Mouse (Mus musculus) liver, embryonic 14.5 days (tissue): ENCODE results near the gene Vav1. TPM values are rescaled to one million over a fixed set of nuclear protein-coding genes. Genes with fewer than 3 reads are reported as not detected.
A peak's percentile ranks its signal among the peaks of the same experiment; 100 is the strongest.

ENCODE experiments used
- ATAC-seq: fragments of 200-750 bp; cut with Nextera tagmentation; 2 replicates; pipeline ENCODE4 v1.8.0; 2017; ENCODE audit warnings: moderate number of reproducible peaks, mild to moderate bottlenecking, moderate library complexity; ENCODE audit not compliant: insufficient read depth
- DNase-seq, 3 experiments: peaks; one replicate each; pipeline ENCODE4 v3.0.0-alpha.2; 2012 to 2013; ENCODE audit warnings: low read depth in 3 of 3, low spot score in 3 of 3
- H3K27ac ChIP-seq: fragments of 300-500 bp; sonication (generic); 2 replicates; pipeline ENCODE4 v1.5.1; 2014; ENCODE audit warnings: moderate library complexity, mild to moderate bottlenecking, control low read depth, inconsistent platforms
- H3K27me3 ChIP-seq: fragments of 300-500 bp; sonication (generic); 2 replicates; pipeline ENCODE4 v1.6.1; 2014; ENCODE audit warnings: mild to moderate bottlenecking, low read length, moderate library complexity; ENCODE audit not compliant: control insufficient read depth, insufficient read depth
- H3K36me3 ChIP-seq: fragments of 300-500 bp; sonication (generic); replicated peaks from 2 replicates; pipeline ENCODE4 v1.6.1; 2014; ENCODE audit warnings: low read depth; ENCODE audit not compliant: control insufficient read depth, insufficient read depth
- H3K4me1 ChIP-seq, 2 experiments: fragments of 200-500 bp in 1 of 2; fragments of 300-500 bp in 1 of 2; sonication (generic) in 1 of 2; replicated peaks; 2 replicates each; pipeline ENCODE4 v1.6.1; 2012 to 2014; ENCODE audit warnings: antibody characterized with exemption in 1 of 2, inconsistent platforms in 1 of 2, low read length in 1 of 2; ENCODE audit not compliant: control insufficient read depth in 2 of 2, insufficient read depth in 2 of 2
- H3K4me2 ChIP-seq: fragments of 300-500 bp; sonication (generic); 2 replicates; pipeline ENCODE4 v1.6.1; 2014; ENCODE audit warnings: low read depth, mild to moderate bottlenecking, control low read depth, moderate library complexity
- H3K4me3 ChIP-seq, 2 experiments: fragments of 200-500 bp in 1 of 2; fragments of 300-500 bp in 1 of 2; sonication (generic) in 1 of 2; 2 replicates each; pipeline ENCODE4 v1.5.1; 2012 to 2014; ENCODE audit warnings: low read depth in 2 of 2, low read length in 2 of 2, mild to moderate bottlenecking in 2 of 2, control low read depth in 1 of 2, inconsistent platforms in 1 of 2, moderate library complexity in 1 of 2; ENCODE audit not compliant: insufficient read depth in 1 of 2
- H3K9ac ChIP-seq: fragments of 300-500 bp; sonication (generic); replicated peaks from 2 replicates; pipeline ENCODE4 v1.6.1; 2014; ENCODE audit warnings: mild to moderate bottlenecking, control low read depth, moderate library complexity
- H3K9me3 ChIP-seq: fragments of 300-500 bp; sonication (generic); 2 replicates; pipeline ENCODE4 v1.6.1; 2016; ENCODE audit warnings: low read length, mixed read lengths; ENCODE audit not compliant: control insufficient read depth
- CTCF ChIP-seq: IDR thresholded peaks from 2 replicates; pipeline ENCODE4 v1.5.1; 2016; ENCODE audit warnings: antibody characterized with exemption, low read depth, control low read depth
- EP300 ChIP-seq: IDR thresholded peaks from 2 replicates; pipeline ENCODE4 v1.6.1; 2016; ENCODE audit warnings: antibody characterized with exemption, low read depth
- WGBS: fragments of 180-500 bp; shearing (Covaris S2); extraction: QIAGEN DNeasy Blood & Tissue Kit; methylation state at CpG from one replicate; pipeline ENCODE4 v1.1.7; 2014; ENCODE audit not compliant: insufficient replicate concordance; 5-methylcytosine and 5-hydroxymethylcytosine counted together
- polyA plus RNA-seq, 2 experiments: library from polyadenylated mRNA; depleted of rRNA in 1 of 2; stranded (reverse) in 1 of 2; unstranded in 1 of 2; fragments of >200 nt; fragmentation: Nextera tagmentation in 1 of 2; extraction: Ambion mirVana in 1 of 2; gene quantifications; 2 replicates each; pipeline versions ENCODE4 v1.2.1 to v1.2.3; 2012 to 2014

Vav1 gene
- polyA plus RNA-seq, 2 experiments: 6.9 to 11.0 TPM

GRCm38 (mm10) chr17:57261286-57261685 is 17.6 kb upstream of the Vav1 start:
- Histone ChIP-seq H3K4me2 (no peak overlapping the region), H3K4me3 (no peak overlapping the region), H3K9me3 (no peaks in the 10 kb centered on the region), H3K27ac (no peak overlapping the region), H3K9ac (no peak overlapping the region), H3K4me1 (peaks cover 3 to 12% of the 10 kb centered on the region in 2 experiments; a peak in 3 of 4 replicates), H3K27me3 (no peaks in the 10 kb centered on the region), H3K36me3 (no peaks in the 10 kb centered on the region)
- no peak for TF ChIP-seq CTCF
- TF ChIP-seq EP300: no peak
- DNase-seq (no peak), ATAC-seq (no peak)
- WGBS: 80% methylated on average over 4 of the region's 4 CpGs

- WGBS: 8% methylated on average over 1 of the region's 1 CpGs
- Histone ChIP-seq H3K4me1 (peaks cover 3 to 12% of the 10 kb centered on the region in 2 experiments; a peak in 3 of 4 replicates), H3K9ac (no peak overlapping the region), H3K4me3 (no peak overlapping the region), H3K27ac (no peak overlapping the region), H3K36me3 (no peaks in the 10 kb centered on the region), H3K9me3 (no peaks in the 10 kb centered on the region), H3K4me2 (no peak overlapping the region), H3K27me3 (no peaks in the 10 kb centered on the region)
- no peak for DNase-seq
- no peak for ATAC-seq
- TF ChIP-seq CTCF (no peak), EP300 (no peak)
These were observed 17.1 kb upstream of the Vav1 start for GRCm38 (mm10) chr17:57261796-57262195.

- 69% methylated on average over 17 of the region's 17 CpGs for WGBS
- H3K27ac ChIP-seq: no peak overlapping the region
- no peak overlapping the region for H3K4me2 ChIP-seq
- no peak for ATAC-seq
- no peaks in the 10 kb centered on the region for H3K9me3 ChIP-seq
- no peak overlapping the region for H3K4me3 ChIP-seq
- TF ChIP-seq CTCF (no peak), EP300 (no peak)
- no peaks in the 10 kb centered on the region for H3K36me3 ChIP-seq
- no peak overlapping the region for H3K9ac ChIP-seq
- peaks cover 3 to 12% of the 10 kb centered on the region in 2 experiments; a peak in 3 of 4 replicates for H3K4me1 ChIP-seq
- no peaks in the 10 kb centered on the region for H3K27me3 ChIP-seq
- no peak for DNase-seq
These were observed 15.9 kb upstream of the Vav1 start for GRCm38 (mm10) chr17:57262901-57263550.

- no peak overlapping the region for H3K27ac ChIP-seq
- no peak overlapping the region for H3K9ac ChIP-seq
- TF ChIP-seq EP300: no peak
- TF ChIP-seq CTCF: no peak
- no peak for DNase-seq
- peaks cover 3 to 12% of the 10 kb centered on the region in 2 experiments; a peak in 3 of 4 replicates for H3K4me1 ChIP-seq
- no peak overlapping the region for H3K4me2 ChIP-seq
- H3K36me3 ChIP-seq: no peaks in the 10 kb centered on the region
- no peak overlapping the region for H3K4me3 ChIP-seq
- H3K27me3 ChIP-seq: no peaks in the 10 kb centered on the region
- ATAC-seq: no peak
- 23% methylated on average over 2 of the region's 2 CpGs for WGBS
- no peaks in the 10 kb centered on the region for H3K9me3 ChIP-seq
These were observed 14.7 kb upstream of the Vav1 start for GRCm38 (mm10) chr17:57264164-57264563.

GRCm38 (mm10) chr17:57264972-57265945 is 13.6 kb upstream of the Vav1 start:
- H3K27ac ChIP-seq: no peak overlapping the region
- peak; percentile 82 for ATAC-seq
- H3K9me3 ChIP-seq: no peaks in the 10 kb centered on the region
- no peaks in the 10 kb centered on the region for H3K36me3 ChIP-seq
- TF ChIP-seq EP300 (no peak), CTCF (peak; percentile 43; the same call in 1 of the 2 replicates)
- DNase-seq: peak in 1 of 3 experiments; percentile 55
- WGBS: 31% methylated on average over 21 of the region's 22 CpGs
- no peak overlapping the region for H3K4me3 ChIP-seq
- no peaks in the 10 kb centered on the region for H3K27me3 ChIP-seq
- peak overlapping the region; percentile 34; the same call in 1 of the 2 replicates for H3K4me2 ChIP-seq
- H3K9ac ChIP-seq: no peak overlapping the region
- peaks cover 3 to 12% of the 10 kb centered on the region in 2 experiments; a peak in 3 of 4 replicates for H3K4me1 ChIP-seq
